Mouse (Mus musculus) C2C12 (cell line): ENCODE data around the gene Plxnb1. TPM values are rescaled to one million over a fixed set of nuclear protein-coding genes. Genes with fewer than 3 reads are reported as not detected.

Experiments used
- H3K27me3 ChIP-seq: one replicate; pipeline ENCODE4 v1.6.1; 2011; ENCODE audit not compliant: control insufficient read depth, insufficient read depth, insufficient read length
- H3K36me3 ChIP-seq: one replicate; pipeline ENCODE4 v1.6.1; 2011; ENCODE audit not compliant: control insufficient read depth, insufficient read depth
- H3K4me3 ChIP-seq: one replicate; pipeline ENCODE4 v1.5.1; 2011; ENCODE audit warnings: mild to moderate bottlenecking, control low read depth; ENCODE audit not compliant: poor library complexity, insufficient read depth, severe bottlenecking
- H3K79me2 ChIP-seq: one replicate; pipeline ENCODE4 v1.6.1; 2011; ENCODE audit not compliant: control insufficient read depth, insufficient read depth
- H3K79me3 ChIP-seq: one replicate; pipeline ENCODE4 v1.6.1; 2011; ENCODE audit warnings: low read depth, control low read depth
- H3ac ChIP-seq: one replicate; pipeline ENCODE3; 2011; ENCODE audit warnings: low read depth; ENCODE audit not compliant: control insufficient read depth, insufficient read length
- CEBPB ChIP-seq: IDR thresholded peaks from one replicate; pipeline ENCODE4 v1.6.1; 2011; ENCODE audit warnings: low read depth, mild to moderate bottlenecking, control low read depth, moderate library complexity
- CTCF ChIP-seq: IDR thresholded peaks from one replicate; pipeline ENCODE4 v1.5.1; 2011; ENCODE audit not compliant: control insufficient read depth, insufficient read depth, insufficient read length
- FOSL1 ChIP-seq: IDR thresholded peaks from one replicate; pipeline ENCODE4 v1.8.0; 2011; ENCODE audit warnings: mild to moderate bottlenecking, low read length; ENCODE audit not compliant: poor library complexity, insufficient read depth, severe bottlenecking
- MAX ChIP-seq: IDR thresholded peaks from one replicate; pipeline ENCODE4 v1.6.1; 2011; ENCODE audit warnings: mild to moderate bottlenecking, control low read depth
- MYOD1 ChIP-seq: IDR thresholded peaks from one replicate; pipeline ENCODE4 v1.6.1; 2011; ENCODE audit warnings: low read depth; ENCODE audit not compliant: control insufficient read depth, insufficient read length
- MYOG ChIP-seq: IDR thresholded peaks from one replicate; pipeline ENCODE4 v1.6.1; 2011; ENCODE audit not compliant: control insufficient read depth, insufficient read length; ENCODE audit errors: extremely low read depth
- USF1 ChIP-seq: IDR thresholded peaks from one replicate; pipeline ENCODE4 v1.6.1; 2011; ENCODE audit warnings: low read depth, mild to moderate bottlenecking, control low read depth, moderate library complexity
- polyA plus RNA-seq: library from polyadenylated mRNA; unstranded; fragments of >200 nt; fragmentation: generic; extraction: Trizol; gene quantifications from one replicate; pipeline ENCODE4 v1.2.1, GENCODE M21; 2012; ENCODE audit warnings: missing spikeins

The Plxnb1 gene
- polyA plus RNA-seq, 1 experiment, result 9.1 TPM

DNA sequence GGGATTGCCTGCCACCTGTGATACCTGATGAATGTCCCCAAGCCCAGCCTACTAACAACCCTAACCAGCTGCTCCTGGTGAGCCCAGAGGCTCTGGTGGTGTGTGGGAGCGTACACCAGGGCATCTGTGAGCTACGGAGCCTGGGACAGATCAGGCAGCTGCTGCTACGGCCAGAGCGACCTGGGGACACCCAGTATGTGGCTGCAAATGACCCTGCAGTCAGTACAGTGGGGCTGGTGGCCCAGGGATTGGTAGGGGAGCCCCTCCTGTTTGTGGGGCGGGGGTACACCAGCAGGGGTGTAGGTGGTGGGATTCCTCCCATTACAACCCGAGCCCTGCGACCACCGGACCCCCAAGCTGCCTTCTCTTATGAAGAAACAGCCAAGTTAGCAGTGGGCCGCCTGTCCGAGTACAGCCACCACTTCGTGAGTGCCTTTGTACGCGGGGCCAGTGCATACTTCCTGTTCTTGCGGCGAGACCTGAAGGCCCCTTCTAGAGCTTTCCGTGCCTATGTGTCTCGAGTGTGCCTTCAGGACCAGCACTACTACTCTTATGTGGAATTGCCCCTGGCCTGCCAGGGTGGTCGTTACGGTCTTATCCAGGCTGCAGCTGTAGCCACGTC is 5.2 kb downstream of the Plxnb1 start:
- Histone ChIP-seq H3K36me3 (no peaks in the 10 kb centered on the region), H3K79me2 (peaks cover 7% of the 10 kb centered on the region), H3K4me3 (no peak overlapping the region)

DNA sequence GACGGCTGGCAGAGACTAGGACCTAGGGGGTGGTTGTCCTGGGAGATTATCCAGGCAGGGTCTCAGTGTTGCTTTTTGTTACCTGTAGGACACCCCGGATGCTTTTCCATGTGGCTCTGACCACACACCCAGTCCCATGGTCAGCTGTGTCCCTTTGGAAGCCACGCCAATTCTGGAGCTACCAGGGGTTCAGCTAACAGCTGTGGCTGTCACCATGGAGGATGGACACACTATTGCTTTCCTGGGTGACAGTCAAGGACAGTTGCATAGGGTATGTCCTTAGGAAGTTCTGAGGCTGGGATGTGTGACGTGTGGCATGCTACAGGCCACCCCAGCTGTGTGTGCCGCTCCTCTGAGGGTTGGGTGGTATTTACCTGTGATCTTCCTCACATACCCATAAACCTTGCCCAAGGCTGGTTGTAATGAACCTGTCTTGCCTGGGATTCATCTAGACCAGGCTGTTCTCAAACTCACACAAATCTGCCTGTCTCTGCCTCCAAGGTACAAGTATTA is 6.8 kb downstream of the Plxnb1 start:
- Histone ChIP-seq H3K79me3 (no peaks in the 10 kb centered on the region), H3K27me3 (no peaks in the 10 kb centered on the region), H3ac (no peak overlapping the region), H3K4me3 (no peak overlapping the region), H3K36me3 (no peaks in the 10 kb centered on the region), H3K79me2 (peaks cover under 1% of the 10 kb centered on the region)
- TF ChIP-seq CEBPB (no peak), MYOD1 (no peak), MYOG (no peak), CTCF (no peak), MAX (no peak), FOSL1 (no peak), USF1 (no peak)

More for the DNA sequence above, 5.2 kb downstream of the Plxnb1 start:
- TF ChIP-seq MAX, result no peak
- Histone ChIP-seq H3ac (no peak overlapping the region), H3K27me3 (no peaks in the 10 kb centered on the region), H3K79me3 (no peaks in the 10 kb centered on the region)

DNA sequence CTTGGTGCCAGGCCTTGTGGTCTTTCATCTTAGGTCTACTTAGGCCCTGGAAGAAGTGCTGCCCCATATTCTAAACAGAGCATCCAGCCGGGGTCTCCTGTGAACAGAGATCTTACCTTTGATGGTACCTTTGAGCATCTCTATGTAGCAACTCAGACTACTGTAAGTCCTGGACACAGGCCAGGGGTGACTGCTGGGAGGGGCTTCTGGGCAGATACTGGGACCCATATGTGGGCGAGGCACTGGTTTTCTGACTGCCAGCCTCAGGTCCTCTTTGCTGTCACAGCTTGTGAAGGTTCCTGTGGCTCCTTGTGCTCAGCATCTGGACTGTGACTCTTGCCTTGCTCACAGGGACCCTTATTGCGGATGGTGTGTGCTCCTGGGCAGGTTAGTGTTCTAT is 7.4 kb downstream of the Plxnb1 start:
- no peak for TF ChIP-seq USF1
- no peak for TF ChIP-seq MAX
- no peak for TF ChIP-seq MYOG
- TF ChIP-seq CTCF, result no peak
- TF ChIP-seq CEBPB, result no peak
- no peak for TF ChIP-seq FOSL1
- no peak for TF ChIP-seq MYOD1
- H3K27me3 ChIP-seq, result no peaks in the 10 kb centered on the region
- H3K79me3 ChIP-seq, result no peaks in the 10 kb centered on the region
- H3K4me3 ChIP-seq, result no peak overlapping the region
- H3K79me2 ChIP-seq, result no peaks in the 10 kb centered on the region
- H3K36me3 ChIP-seq, result no peaks in the 10 kb centered on the region
- H3ac ChIP-seq, result no peak overlapping the region

- Histone ChIP-seq H3K4me3 (no peak overlapping the region), H3K27me3 (no peaks in the 10 kb centered on the region), H3K36me3 (no peaks in the 10 kb centered on the region), H3K79me3 (no peaks in the 10 kb centered on the region), H3ac (no peak overlapping the region), H3K79me2 (no peaks in the 10 kb centered on the region)
- TF ChIP-seq USF1 (no peak), MYOD1 (no peak), CTCF (no peak), MAX (no peak), CEBPB (no peak), FOSL1 (no peak), MYOG (no peak)
Observed at GRCm38 (mm10) chr9:109103250-109103649, 8.1 kb downstream of the Plxnb1 start.

DNA sequence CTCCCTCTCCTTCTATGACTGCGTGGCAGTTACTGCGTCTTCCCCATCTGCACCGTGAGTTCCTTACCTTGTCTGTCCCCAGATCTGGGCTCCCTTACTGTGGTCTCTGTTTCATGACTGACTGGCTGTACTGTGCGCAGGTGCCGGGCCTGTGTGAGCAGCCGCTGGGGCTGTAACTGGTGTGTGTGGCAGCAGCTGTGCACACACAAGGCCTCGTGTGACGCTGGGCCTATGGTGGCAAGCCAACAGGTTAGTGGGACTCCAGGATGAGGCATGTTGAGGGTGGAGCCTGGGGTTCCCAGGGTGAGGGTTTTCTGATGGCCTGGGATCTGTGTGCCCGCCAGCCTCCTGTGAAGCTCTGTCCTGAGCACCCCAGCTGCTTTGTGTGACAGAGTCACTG is 8.9 kb downstream of the Plxnb1 start:
- Histone ChIP-seq H3K4me3 (no peak overlapping the region), H3K27me3 (no peaks in the 10 kb centered on the region), H3K79me3 (no peaks in the 10 kb centered on the region), H3K79me2 (no peaks in the 10 kb centered on the region), H3K36me3 (no peaks in the 10 kb centered on the region), H3ac (no peak overlapping the region)
- no peak for TF ChIP-seq MYOD1
- TF ChIP-seq MYOG, result no peak
- no peak for TF ChIP-seq MAX
- no peak for TF ChIP-seq CTCF
- no peak for TF ChIP-seq CEBPB

DNA sequence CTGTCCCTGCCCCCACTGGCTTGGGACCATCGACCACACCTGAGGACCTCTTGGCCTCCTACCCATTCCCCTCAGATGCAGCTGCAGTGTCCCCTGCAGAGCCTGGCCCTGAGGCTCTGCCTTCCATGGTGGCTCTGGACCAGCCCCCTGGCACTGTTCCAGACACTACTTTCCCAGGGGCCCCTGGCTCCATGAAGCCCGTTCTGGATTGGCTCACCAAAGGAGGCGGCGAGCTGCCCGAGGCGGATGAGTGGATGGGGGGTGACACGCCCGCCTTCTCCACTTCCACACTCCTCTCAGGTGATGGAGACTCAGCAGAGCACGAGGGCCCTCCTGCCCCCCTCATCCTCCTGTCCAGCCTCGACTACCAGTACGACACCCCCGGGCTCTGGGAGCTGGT is 9.8 kb downstream of the Plxnb1 start:
- H3K27me3 ChIP-seq, result no peaks in the 10 kb centered on the region
- H3K79me2 ChIP-seq, result no peaks in the 10 kb centered on the region
- TF ChIP-seq USF1 (no peak), MAX (no peak), MYOG (no peak), MYOD1 (no peak), CTCF (no peak), FOSL1 (no peak), CEBPB (no peak)
- no peaks in the 10 kb centered on the region for H3K79me3 ChIP-seq
- no peak overlapping the region for H3K4me3 ChIP-seq
- no peak overlapping the region for H3ac ChIP-seq
- no peaks in the 10 kb centered on the region for H3K36me3 ChIP-seq
